Mouse (Mus musculus): ENCODE results near the gene 9130213A22Rik. TPM values are rescaled to one million over a fixed set of nuclear protein-coding genes. Genes with fewer than 3 reads are reported as not detected.
A peak's percentile ranks its signal among the peaks of the same experiment; 100 is the strongest.
"Not testable (repeated sequence)": the region's sequence is repeated elsewhere in the genome, so short reads cannot be mapped to it uniquely, and the experiment has no call there.

The 9130213A22Rik gene
- polyA plus RNA-seq, 1 experiment, result 1.3 TPM

DNA sequence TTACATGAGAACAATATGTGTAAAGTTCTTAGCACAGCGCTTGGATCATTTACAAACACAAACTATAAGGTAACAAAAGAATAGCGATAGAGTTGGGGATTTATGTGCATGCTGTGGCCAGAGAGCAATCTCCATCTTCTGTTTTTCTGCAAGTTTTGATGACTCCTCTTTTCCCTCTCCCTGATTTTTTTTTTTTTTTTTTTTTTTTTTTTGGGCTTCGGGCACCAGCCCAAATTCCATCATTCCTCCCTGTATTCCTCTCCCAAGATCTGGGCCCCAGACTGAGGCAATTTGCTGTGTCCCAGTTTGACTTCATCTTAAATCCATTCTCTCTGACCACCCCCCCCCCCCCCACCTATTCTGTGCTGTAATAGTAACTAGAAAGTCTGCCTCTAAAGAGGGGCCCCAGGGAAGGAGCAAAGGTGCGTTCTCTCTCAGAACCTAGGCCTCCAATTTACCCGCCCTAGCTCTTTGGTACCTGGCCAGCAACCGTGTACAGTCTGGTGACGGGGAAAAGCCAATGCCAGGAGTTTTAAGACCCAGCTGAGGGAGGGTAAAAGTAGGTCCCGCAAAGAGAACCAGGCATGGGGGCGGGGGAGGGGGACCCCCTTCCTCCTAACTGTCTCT lies 25.9 kb downstream of the 9130213A22Rik start:
- Histone ChIP-seq H3K4me1 (peaks cover 92% of the 10 kb centered on the region), H3K27me3 (replicated peaks) (no peaks in the 10 kb centered on the region), H3K9me3 (no peaks in the 10 kb centered on the region), H3K4me3 (replicated peaks) (peak overlapping the region; percentile 93), H3K36me3 (replicated peaks; ENCODE audit: low read length) (peaks cover 30% of the 10 kb centered on the region)
- TF ChIP-seq GATA1 (IDR thresholded peaks at IDR 0.05; ENCODE audit: borderline replicate concordance, low read length) (no peak), FLI1 (IDR thresholded peaks at IDR 0.05; ENCODE audit: low read length) (no peak)

DNA sequence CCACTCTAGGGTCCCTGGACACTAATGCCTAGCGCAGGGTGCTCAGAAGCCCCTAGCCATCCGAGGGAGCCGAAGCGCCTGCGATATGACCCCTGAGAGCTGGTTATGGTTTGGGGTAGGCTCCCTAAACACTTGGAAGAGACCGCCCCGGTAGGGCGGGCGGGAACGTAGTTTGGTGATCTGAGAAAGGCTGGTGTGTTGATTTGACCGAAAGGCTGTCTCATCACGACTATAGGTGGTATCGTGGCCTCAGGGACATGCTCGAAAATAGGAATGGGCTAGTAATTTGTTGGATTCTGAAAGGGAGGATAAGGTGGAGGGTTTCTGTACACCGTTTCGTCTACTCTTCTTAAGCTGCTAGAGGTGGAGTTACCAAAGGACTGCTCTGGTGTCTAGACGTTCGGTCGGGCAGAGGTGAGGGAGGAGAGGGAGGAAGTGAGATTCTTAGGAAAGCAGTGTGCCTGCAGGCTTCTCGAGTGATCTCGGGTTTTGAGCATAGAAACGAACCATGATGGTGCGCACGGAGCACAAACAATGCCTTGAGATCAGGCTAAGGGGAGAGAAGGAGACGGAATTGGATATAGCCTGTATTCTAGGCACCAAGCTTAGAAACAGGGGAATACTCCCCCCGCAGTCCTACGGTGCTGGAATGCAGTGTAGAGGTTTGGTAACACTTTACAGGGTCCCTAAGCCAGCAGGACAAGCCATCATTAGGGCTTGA lies 26.7 kb downstream of the 9130213A22Rik start:
- Histone ChIP-seq H3K4me3 (replicated peaks) (peak overlapping the region; percentile 93), H3K9me3 (no peaks in the 10 kb centered on the region), H3K36me3 (replicated peaks; ENCODE audit: low read length) (peaks cover 30% of the 10 kb centered on the region), H3K4me1 (peaks cover 92% of the 10 kb centered on the region), H3K27me3 (replicated peaks) (no peaks in the 10 kb centered on the region)
- TF ChIP-seq GATA1 (IDR thresholded peaks at IDR 0.05; ENCODE audit: borderline replicate concordance, low read length) (no peak), FLI1 (IDR thresholded peaks at IDR 0.05; ENCODE audit: low read length) (no peak)

DNA sequence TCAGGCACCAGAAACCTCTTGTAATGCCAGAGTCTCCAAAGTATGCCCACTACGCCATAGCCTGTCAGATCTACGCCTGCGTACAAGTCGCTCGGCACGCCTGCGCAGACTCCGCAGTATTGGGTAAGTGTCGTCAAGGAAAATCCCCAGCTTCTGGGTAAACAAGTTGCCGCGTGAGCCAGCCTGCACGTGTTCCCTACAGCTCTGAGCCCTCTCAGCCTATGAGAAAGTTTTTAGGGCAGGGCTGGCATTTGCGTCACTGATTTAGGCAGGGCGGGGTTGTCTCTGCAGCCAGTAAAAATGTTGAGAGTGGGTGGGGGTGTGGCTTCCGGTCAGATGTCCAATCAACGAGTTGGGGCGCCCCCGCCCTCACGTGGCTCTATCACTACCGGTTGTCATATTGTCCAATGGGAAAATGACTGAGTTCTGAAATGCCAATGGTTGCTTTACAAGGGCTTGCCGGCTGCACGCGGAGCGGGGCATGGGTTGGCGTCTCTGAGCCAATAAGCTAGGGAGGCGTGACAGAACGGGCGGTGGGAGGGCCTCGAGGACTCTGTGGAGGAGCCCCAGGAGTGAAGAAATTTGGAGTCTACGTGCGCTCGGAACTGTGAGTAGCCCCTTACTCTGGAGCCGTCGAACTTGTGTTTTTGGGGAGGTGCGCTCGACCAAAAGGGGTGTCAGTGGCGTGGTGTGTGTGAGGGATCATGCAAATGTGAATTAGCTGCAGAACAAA lies 27.5 kb downstream of the 9130213A22Rik start, which contains the start of gene Per1:
Per1 (plus strand) TSS at position 521 of the 733 bp plus-strand sequence.
- H3K27me3 ChIP-seq (replicated peaks), result no peaks in the 10 kb centered on the region
- H3K36me3 ChIP-seq (replicated peaks; ENCODE audit: low read length), result peaks cover 31% of the 10 kb centered on the region
- no peak for TF ChIP-seq FLI1 (IDR thresholded peaks at IDR 0.05; ENCODE audit: low read length)
- no peak for TF ChIP-seq GATA1 (IDR thresholded peaks at IDR 0.05; ENCODE audit: borderline replicate concordance, low read length)
- H3K4me3 ChIP-seq (replicated peaks), result peak within 1 kb of the TSS; percentile 93
- H3K4me1 ChIP-seq, result peaks cover 92% of the 10 kb centered on the region
- no peaks in the 10 kb centered on the region for H3K9me3 ChIP-seq

DNA sequence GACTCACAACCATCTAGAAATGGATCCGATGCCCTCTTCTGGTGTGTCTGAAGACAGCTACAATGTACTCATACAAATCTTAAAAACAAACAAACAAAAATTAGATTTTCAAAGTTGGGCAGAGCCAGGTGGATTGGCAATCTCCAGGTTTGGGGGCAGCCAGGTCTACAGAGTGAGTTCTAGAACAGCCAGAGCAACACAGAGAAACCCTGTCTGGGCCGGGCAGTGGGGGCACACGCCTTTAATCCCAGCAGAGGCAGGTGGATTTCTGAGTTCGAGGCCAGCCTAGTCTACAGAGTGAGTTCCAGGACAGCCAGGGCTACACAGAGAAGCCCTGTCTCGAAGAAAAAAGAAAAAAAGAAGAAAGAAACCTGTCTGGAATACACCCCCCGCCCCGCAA lies 28.5 kb downstream of the 9130213A22Rik start:
- H3K27me3 ChIP-seq (replicated peaks); H3K4me3 ChIP-seq (replicated peaks); H3K9me3 ChIP-seq: not testable (repeated sequence)
- H3K36me3 ChIP-seq (replicated peaks; ENCODE audit: low read length), result peaks cover 40% of the 10 kb centered on the region
- peaks cover 90% of the 10 kb centered on the region for H3K4me1 ChIP-seq

DNA sequence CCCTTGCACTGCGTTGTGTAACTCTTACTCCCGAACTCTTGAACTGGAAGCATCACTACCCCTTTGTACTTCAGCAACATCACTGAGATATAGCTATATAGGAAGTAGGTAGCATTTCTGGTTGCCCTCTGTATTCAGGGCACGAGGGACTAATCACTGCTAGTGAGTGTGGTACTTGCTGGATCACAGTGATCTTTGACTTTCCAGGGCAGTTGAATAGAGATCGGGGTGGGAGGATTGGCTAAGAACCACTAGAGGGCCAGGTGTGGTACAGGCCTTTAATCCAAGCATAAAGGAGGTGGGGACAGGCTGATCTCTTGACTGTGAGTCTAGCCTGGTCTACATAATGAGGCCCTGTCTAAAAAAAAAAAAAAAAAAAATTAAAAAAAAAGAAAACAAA lies 29.5 kb downstream of the 9130213A22Rik start:
- no peaks in the 10 kb centered on the region for H3K9me3 ChIP-seq
- peak overlapping the region; percentile 66 for H3K4me3 ChIP-seq (replicated peaks)
- H3K27me3 ChIP-seq (replicated peaks), result no peaks in the 10 kb centered on the region
- peaks cover 40% of the 10 kb centered on the region for H3K36me3 ChIP-seq (replicated peaks; ENCODE audit: low read length)
- H3K4me1 ChIP-seq, result peaks cover 84% of the 10 kb centered on the region
- TF ChIP-seq FLI1 (IDR thresholded peaks at IDR 0.05; ENCODE audit: low read length) (no peak), GATA1 (IDR thresholded peaks at IDR 0.05; ENCODE audit: borderline replicate concordance, low read length) (no peak)

DNA sequence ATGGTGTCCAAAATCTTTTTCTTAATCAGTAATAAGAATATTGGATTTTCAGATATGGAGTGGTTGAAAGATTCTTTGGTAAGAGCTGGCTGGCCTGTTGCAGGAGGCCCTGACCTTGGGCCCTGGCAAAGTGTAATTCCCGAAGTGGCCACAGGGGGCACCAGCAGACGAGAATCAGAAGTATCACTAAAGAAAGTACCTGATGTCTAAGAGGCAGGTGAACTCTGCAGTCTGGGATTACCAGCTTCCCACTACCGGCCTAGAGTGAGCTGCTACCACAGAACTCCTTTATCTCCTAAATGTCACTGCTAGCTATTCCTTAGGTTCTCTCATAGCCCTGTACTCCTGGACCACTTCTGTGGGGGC lies 30.0 kb downstream of the 9130213A22Rik start:
- Histone ChIP-seq H3K4me3 (replicated peaks) (peak overlapping the region; percentile 66), H3K36me3 (replicated peaks; ENCODE audit: low read length) (peaks cover 40% of the 10 kb centered on the region), H3K9me3 (no peaks in the 10 kb centered on the region), H3K4me1 (peaks cover 84% of the 10 kb centered on the region), H3K27me3 (replicated peaks) (no peaks in the 10 kb centered on the region)
- no peak for TF ChIP-seq FLI1 (IDR thresholded peaks at IDR 0.05; ENCODE audit: low read length)
- TF ChIP-seq GATA1 (IDR thresholded peaks at IDR 0.05; ENCODE audit: borderline replicate concordance, low read length), result no peak

DNA sequence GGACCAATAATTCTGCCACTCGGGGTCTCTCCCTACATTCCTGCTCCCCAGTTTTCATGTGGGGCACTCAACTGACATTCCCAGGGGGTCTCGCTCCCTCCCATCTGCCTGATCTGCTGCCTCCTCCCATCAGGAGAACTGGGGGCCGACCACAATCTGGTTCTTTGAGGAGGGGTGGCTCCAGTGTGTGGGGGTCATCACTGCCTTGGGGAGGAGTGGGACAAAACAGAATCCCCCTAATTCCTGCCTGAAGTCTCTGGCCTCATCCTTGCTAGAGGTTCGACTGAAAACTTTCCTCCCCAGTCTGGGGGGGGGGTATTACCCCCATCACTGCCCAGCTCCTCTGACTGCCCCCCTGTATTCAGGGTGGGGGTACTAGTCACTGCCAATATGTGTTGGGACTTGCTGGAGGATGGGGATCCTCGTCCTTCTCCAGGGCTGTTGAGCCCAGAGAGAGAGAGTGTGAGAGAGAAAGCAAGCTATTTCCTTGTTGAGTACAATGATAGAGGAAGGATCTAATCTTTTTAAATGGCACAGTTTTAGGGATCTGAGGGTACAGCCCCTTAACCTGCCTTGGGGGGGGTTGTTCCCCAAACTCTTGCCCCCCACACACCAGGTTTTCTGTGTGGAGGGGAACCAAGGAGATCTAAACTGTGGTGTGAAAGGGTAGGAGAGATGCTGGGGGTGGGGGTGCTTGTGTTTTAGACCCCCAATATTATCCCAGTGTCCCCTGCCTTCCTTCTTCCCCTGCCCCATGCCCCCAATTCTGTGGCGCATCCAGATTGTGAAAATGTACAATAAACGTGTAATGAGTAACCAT lies 30.6 kb downstream of the 9130213A22Rik start:
- peak overlapping the region; percentile 82 for H3K4me3 ChIP-seq (replicated peaks)
- peaks cover 40% of the 10 kb centered on the region for H3K36me3 ChIP-seq (replicated peaks; ENCODE audit: low read length)
- no peaks in the 10 kb centered on the region for H3K9me3 ChIP-seq
- H3K27me3 ChIP-seq (replicated peaks), result no peaks in the 10 kb centered on the region
- peaks cover 84% of the 10 kb centered on the region for H3K4me1 ChIP-seq
- TF ChIP-seq GATA1 (IDR thresholded peaks at IDR 0.05; ENCODE audit: borderline replicate concordance, low read length) (no peak), FLI1 (IDR thresholded peaks at IDR 0.05; ENCODE audit: low read length) (no peak)

DNA sequence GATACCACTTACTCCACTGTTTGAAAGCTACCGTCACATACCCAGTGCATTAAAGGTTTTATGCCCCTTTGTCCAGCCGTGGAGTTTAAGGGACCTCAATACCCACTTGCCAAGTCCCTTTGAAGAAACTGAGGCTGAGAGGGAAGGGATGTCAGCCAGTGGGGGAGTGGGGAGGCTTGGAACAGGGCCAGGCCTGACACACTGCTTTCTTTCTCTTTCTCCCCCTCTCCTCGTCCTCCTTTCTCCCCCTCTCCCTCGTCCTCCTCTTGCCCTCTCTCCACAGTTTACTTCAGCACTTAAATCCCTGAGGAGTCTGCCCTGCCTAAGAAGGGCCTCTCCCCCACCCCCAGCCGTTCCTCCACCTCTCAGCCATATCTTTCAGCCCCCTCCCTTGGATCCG lies 32.0 kb downstream of the 9130213A22Rik start:
- peaks cover 77% of the 10 kb centered on the region for H3K4me1 ChIP-seq
- TF ChIP-seq GATA1 (IDR thresholded peaks at IDR 0.05; ENCODE audit: borderline replicate concordance, low read length) (no peak), FLI1 (IDR thresholded peaks at IDR 0.05; ENCODE audit: low read length) (no peak)
- no peaks in the 10 kb centered on the region for H3K9me3 ChIP-seq
- H3K36me3 ChIP-seq (replicated peaks; ENCODE audit: low read length), result peaks cover 40% of the 10 kb centered on the region
- H3K4me3 ChIP-seq (replicated peaks), result peak overlapping the region; percentile 99
- no peaks in the 10 kb centered on the region for H3K27me3 ChIP-seq (replicated peaks)

DNA sequence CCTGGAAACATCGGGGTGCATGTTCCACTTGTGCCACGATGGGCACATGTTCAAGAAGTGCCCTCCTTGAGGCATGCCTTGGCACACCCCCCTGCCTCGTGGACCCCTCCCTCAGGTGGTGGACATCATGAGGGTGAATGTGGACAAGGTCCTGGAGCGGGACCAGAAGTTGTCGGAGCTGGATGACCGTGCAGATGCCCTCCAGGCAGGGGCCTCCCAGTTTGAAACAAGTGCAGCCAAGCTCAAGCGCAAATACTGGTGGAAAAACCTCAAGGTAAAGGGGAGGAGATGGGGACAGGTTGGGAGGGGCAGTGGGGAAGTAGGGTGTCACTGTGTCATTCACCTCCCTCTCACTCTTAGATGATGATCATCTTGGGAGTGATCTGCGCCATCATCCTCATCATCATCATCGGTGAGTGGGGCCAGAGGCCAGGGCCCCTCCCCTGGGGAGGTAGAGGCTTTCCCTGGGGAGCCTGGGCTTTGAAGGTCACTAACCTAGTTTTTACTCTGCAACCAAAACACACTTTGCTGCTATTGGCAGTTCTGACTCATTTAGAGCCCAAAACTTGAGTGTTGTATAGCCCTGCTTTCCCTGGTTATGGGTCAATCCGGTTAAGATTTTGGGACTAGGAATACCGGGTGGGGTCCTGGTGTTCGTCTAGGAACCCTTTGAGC lies 32.6 kb downstream of the 9130213A22Rik start:
- no peaks in the 10 kb centered on the region for H3K9me3 ChIP-seq
- H3K4me3 ChIP-seq (replicated peaks), result peak overlapping the region; percentile 99
- peaks cover 40% of the 10 kb centered on the region for H3K36me3 ChIP-seq (replicated peaks; ENCODE audit: low read length)
- no peak for TF ChIP-seq GATA1 (IDR thresholded peaks at IDR 0.05; ENCODE audit: borderline replicate concordance, low read length)
- no peak for TF ChIP-seq FLI1 (IDR thresholded peaks at IDR 0.05; ENCODE audit: low read length)
- H3K4me1 ChIP-seq, result peaks cover 75% of the 10 kb centered on the region
- no peaks in the 10 kb centered on the region for H3K27me3 ChIP-seq (replicated peaks)

Measured in megakaryocyte, embryonic 14.5 days (primary cell).